Mouse (Mus musculus) hematopoietic stem cell, adult 5-6 weeks (primary cell): ENCODE measurements around the gene Col27a1. TPM values are rescaled to one million over a fixed set of nuclear protein-coding genes. Genes with fewer than 3 reads are reported as not detected.

ENCODE experiments used
- ATAC-seq, 2 experiments: fragments of 125-278 bp in 1 of 2; replicated peaks in 1 of 2; 2 replicates each; pipeline ENCODE4 v1.8.0; 2016 to 2017; ENCODE audit warnings: inconsistent platforms in 2 of 2, mild to moderate bottlenecking in 2 of 2, moderate number of reproducible peaks in 2 of 2, low read depth in 1 of 2, moderate TSS enrichment in 1 of 2; ENCODE audit not compliant: low FRiP score in 2 of 2, poor library complexity in 2 of 2, severe bottlenecking in 2 of 2, insufficient read depth in 1 of 2, low TSS enrichment in 1 of 2
- total RNA-seq: library from RNA; stranded (forward); fragments of 172-1452, 232-1000 nt; gene quantifications from 2 replicates; pipeline ENCODE4 v1.2.3, GENCODE M21; 2017

The Col27a1 gene
- total RNA-seq, 1 experiment from 2014 or later: not detected

GRCm38 (mm10) chr4:63219635-63220034 lies 5.8 kb downstream of the Col27a1 start:
- no peak for ATAC-seq

GRCm38 (mm10) chr4:63221096-63221958 lies 7.5 kb downstream of the Col27a1 start:
- ATAC-seq: no peak

- ATAC-seq: no peak
Measured at GRCm38 (mm10) chr4:63222246-63222645, 8.4 kb downstream of the Col27a1 start.

- no peak for ATAC-seq
Measured at GRCm38 (mm10) chr4:63225373-63225772, 11.6 kb downstream of the Col27a1 start.

GRCm38 (mm10) chr4:63226164-63226882 lies 12.5 kb downstream of the Col27a1 start:
- ATAC-seq: no peak

GRCm38 (mm10) chr4:63226883-63227235 lies 13.1 kb downstream of the Col27a1 start:
- ATAC-seq: no peak

- no peak for ATAC-seq
Measured at GRCm38 (mm10) chr4:63228943-63229342, 15.1 kb downstream of the Col27a1 start.

- ATAC-seq: no peak
Measured at GRCm38 (mm10) chr4:63229991-63230581, 16.3 kb downstream of the Col27a1 start.

GRCm38 (mm10) chr4:63231121-63231520 lies 17.3 kb downstream of the Col27a1 start:
- ATAC-seq: no peak

GRCm38 (mm10) chr4:63232542-63233020 lies 18.8 kb downstream of the Col27a1 start:
- ATAC-seq: no peak

- no peak for ATAC-seq
Measured at GRCm38 (mm10) chr4:63233557-63234452, 20.0 kb downstream of the Col27a1 start.

GRCm38 (mm10) chr4:63234852-63235251 lies 21.0 kb downstream of the Col27a1 start:
- no peak for ATAC-seq

GRCm38 (mm10) chr4:63236235-63236634 lies 22.4 kb downstream of the Col27a1 start:
- ATAC-seq: no peak

- no peak for ATAC-seq
Measured at GRCm38 (mm10) chr4:63237225-63237624, 23.4 kb downstream of the Col27a1 start.

GRCm38 (mm10) chr4:63238141-63238540 lies 24.3 kb downstream of the Col27a1 start:
- no peak for ATAC-seq

- ATAC-seq: no peak
Measured at GRCm38 (mm10) chr4:63238722-63239121, 24.9 kb downstream of the Col27a1 start.

GRCm38 (mm10) chr4:63241031-63241430 lies 27.2 kb downstream of the Col27a1 start:
- no peak for ATAC-seq
